Mouse (Mus musculus) stomach, embryonic 14.5 days (tissue): ENCODE measurements around the gene Rad51b. TPM values are rescaled to one million over a fixed set of nuclear protein-coding genes. Genes with fewer than 3 reads are reported as not detected.
"Not testable (repeated sequence)": the region's sequence is repeated elsewhere in the genome, so short reads cannot be mapped to it uniquely, and the experiment has no call there.

Experiments used
- ATAC-seq: fragments of 200-750 bp; cut with Nextera tagmentation; 2 replicates; pipeline ENCODE4 v1.8.0; 2017; ENCODE audit warnings: low read depth, moderate TSS enrichment; ENCODE audit not compliant: insufficient number of reproducible peaks, insufficient read depth, low FRiP score
- H3K27ac ChIP-seq: fragments of 300-500 bp; sonication (generic); 2 replicates; pipeline ENCODE4 v1.5.1; 2014; ENCODE audit warnings: mild to moderate bottlenecking, low read length, moderate library complexity, mixed read lengths
- H3K27me3 ChIP-seq: fragments of 300-500 bp; sonication (generic); 2 replicates; pipeline ENCODE4 v1.6.1; 2014; ENCODE audit warnings: low read length, control low read depth, mixed read lengths; ENCODE audit not compliant: control insufficient read depth, insufficient read depth
- H3K36me3 ChIP-seq: fragments of 300-500 bp; sonication (generic); 2 replicates; pipeline ENCODE4 v1.6.1; 2014; ENCODE audit warnings: mild to moderate bottlenecking, control low read depth, low read length, moderate library complexity, mixed read lengths; ENCODE audit not compliant: control insufficient read depth, insufficient read depth
- H3K4me1 ChIP-seq: fragments of 300-500 bp; sonication (generic); 2 replicates; pipeline ENCODE4 v1.6.1; 2014; ENCODE audit warnings: low read length, control low read depth, mixed read lengths; ENCODE audit not compliant: control insufficient read depth, insufficient read depth
- H3K4me2 ChIP-seq: fragments of 300-500 bp; sonication (generic); replicated peaks from 2 replicates; pipeline ENCODE4 v1.6.1; 2014; ENCODE audit warnings: low read depth, low read length, control low read depth
- H3K4me3 ChIP-seq: fragments of 300-500 bp; sonication (generic); 2 replicates; pipeline ENCODE4 v1.5.1; 2014; ENCODE audit warnings: low read depth, low read length, control low read depth
- H3K9ac ChIP-seq: fragments of 300-500 bp; sonication (generic); replicated peaks from 2 replicates; pipeline ENCODE4 v1.6.1; 2014; ENCODE audit warnings: low read depth, mild to moderate bottlenecking, control low read depth, low read length, moderate library complexity, mixed read lengths
- H3K9me3 ChIP-seq: fragments of 300-500 bp; sonication (generic); 2 replicates; pipeline ENCODE4 v1.6.1; 2016; ENCODE audit warnings: low read depth, low read length, control low read depth; ENCODE audit not compliant: control insufficient read depth
- WGBS: fragments of 180-500 bp; shearing (Covaris S2); extraction: QIAGEN DNeasy Blood & Tissue Kit; methylation state at CpG from one replicate; pipeline ENCODE4 v1.1.7; 2014; 5-methylcytosine and 5-hydroxymethylcytosine counted together
- polyA plus RNA-seq: library from polyadenylated mRNA; unstranded; fragments of >200 nt; fragmentation: Nextera tagmentation; extraction: Ambion mirVana; gene quantifications from 2 replicates; pipeline ENCODE4 v1.2.1, GENCODE M21; 2014

Rad51b gene
- polyA plus RNA-seq, 1 experiment from 2014 or later = 8.4 TPM

GRCm38 (mm10) chr12:79317339-79317738 lies 20.3 kb downstream of the Rad51b start:
- H3K36me3 ChIP-seq = no peaks in the 10 kb centered on the region
- no peaks in the 10 kb centered on the region for H3K9me3 ChIP-seq
- no peak overlapping the region for H3K4me2 ChIP-seq
- H3K4me1 ChIP-seq = peaks cover 7% of the 10 kb centered on the region
- H3K9ac ChIP-seq = no peak overlapping the region
- WGBS = 22% methylated on average over 5 of the region's 5 CpGs
- no peak overlapping the region for H3K4me3 ChIP-seq
- H3K27ac ChIP-seq = no peak overlapping the region
- no peaks in the 10 kb centered on the region for H3K27me3 ChIP-seq
- 0 out of 2 replicates have a peak, but pooled peaks have one; percentile 42 for ATAC-seq

DNA sequence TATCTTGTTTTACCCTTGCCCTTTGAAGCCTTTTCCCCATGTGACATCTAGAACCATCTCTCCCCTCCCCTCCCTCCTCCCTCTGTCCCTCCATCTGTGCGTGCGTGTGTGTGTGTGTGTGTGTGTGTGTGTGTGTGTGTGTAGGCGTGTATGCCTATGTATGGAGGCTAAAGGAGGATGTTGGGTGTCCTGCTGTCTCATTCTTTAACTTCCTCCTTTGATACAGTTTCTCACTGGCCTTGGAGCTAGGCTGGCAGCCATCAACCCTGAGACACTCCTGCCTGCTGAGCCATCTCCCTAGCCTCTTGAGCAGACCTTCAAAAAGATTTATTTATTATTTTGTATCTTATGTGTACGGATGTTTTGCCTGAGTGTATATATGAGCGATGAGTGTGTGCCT lies 23.8 kb downstream of the Rad51b start:
- Histone ChIP-seq H3K9ac (no peak overlapping the region), H3K36me3 (no peaks in the 10 kb centered on the region), H3K27ac (no peak overlapping the region), H3K27me3 (no peaks in the 10 kb centered on the region), H3K4me1 (peaks cover 7% of the 10 kb centered on the region), H3K4me3 (no peak overlapping the region), H3K9me3 (no peaks in the 10 kb centered on the region), H3K4me2 (no peak overlapping the region)
- WGBS = 80% methylated on average over 5 of the region's 5 CpGs
- ATAC-seq = no peak

- not testable (repeated sequence) for ATAC-seq, H3K36me3 ChIP-seq, H3K4me3 ChIP-seq, H3K27ac ChIP-seq, H3K9me3 ChIP-seq, H3K4me2 ChIP-seq, H3K9ac ChIP-seq, H3K27me3 ChIP-seq
- WGBS = 63% methylated on average over 2 of the region's 2 CpGs
- peaks cover 10% of the 10 kb centered on the region; the same call in 1 of the 2 replicates for H3K4me1 ChIP-seq
Observed at GRCm38 (mm10) chr12:79322539-79322938, 25.5 kb downstream of the Rad51b start.

DNA sequence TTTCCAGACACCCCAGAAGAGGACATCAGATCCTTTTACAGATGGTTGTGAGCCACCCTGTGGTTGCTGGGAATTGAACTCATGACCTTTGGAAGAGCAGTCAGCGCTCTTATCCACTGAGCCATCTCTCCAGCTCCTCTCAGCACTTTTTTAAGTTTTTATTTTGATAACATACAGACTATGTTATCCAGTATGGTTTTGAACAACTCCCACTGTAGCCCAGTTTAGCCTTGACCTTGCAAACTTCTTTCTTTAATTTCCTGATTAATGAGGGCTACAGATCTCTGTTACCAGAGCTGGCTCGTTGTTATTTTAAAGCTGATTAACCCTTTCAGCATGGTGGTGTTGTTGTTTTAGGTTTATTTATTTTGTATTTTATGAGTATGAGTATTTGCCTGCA lies 29.2 kb downstream of the Rad51b start:
- H3K4me3 ChIP-seq = no peak overlapping the region
- H3K4me2 ChIP-seq = no peak overlapping the region
- peaks cover 13% of the 10 kb centered on the region for H3K4me1 ChIP-seq
- no peaks in the 10 kb centered on the region for H3K36me3 ChIP-seq
- H3K9me3 ChIP-seq = no peaks in the 10 kb centered on the region
- H3K27me3 ChIP-seq = no peaks in the 10 kb centered on the region
- 30% methylated on average over 2 of the region's 2 CpGs for WGBS
- H3K9ac ChIP-seq = no peak overlapping the region
- no peak for ATAC-seq
- no peak overlapping the region for H3K27ac ChIP-seq

DNA sequence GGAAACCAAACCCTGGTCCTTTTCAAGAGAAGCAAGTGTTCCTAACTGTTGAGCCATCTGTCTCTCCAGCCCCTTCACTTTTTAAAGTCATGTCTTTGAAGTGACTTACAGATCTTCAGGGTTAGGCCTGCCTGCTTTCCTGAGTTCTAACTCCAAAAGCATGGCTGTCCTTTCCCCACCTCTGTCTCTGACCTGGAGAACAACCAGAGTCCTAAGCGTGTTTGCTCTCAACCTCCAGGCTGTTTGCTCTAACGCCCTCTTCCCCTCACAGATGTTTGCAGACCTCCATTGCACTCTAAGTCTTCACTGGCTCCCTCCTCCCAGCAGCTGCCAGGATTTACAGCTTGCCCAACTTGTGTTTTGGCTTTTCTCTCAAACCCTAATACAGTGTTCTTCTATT lies 29.7 kb downstream of the Rad51b start:
- no peaks in the 10 kb centered on the region for H3K27me3 ChIP-seq
- no peak overlapping the region for H3K4me2 ChIP-seq
- no peak overlapping the region for H3K4me3 ChIP-seq
- 48% methylated on average over 2 of the region's 2 CpGs for WGBS
- no peak for ATAC-seq
- no peaks in the 10 kb centered on the region for H3K9me3 ChIP-seq
- H3K4me1 ChIP-seq = peaks cover 13% of the 10 kb centered on the region
- 0 out of 2 replicates have a peak overlapping the region, but pooled peaks have one; percentile 21 for H3K27ac ChIP-seq
- no peak overlapping the region for H3K9ac ChIP-seq
- H3K36me3 ChIP-seq = no peaks in the 10 kb centered on the region

DNA sequence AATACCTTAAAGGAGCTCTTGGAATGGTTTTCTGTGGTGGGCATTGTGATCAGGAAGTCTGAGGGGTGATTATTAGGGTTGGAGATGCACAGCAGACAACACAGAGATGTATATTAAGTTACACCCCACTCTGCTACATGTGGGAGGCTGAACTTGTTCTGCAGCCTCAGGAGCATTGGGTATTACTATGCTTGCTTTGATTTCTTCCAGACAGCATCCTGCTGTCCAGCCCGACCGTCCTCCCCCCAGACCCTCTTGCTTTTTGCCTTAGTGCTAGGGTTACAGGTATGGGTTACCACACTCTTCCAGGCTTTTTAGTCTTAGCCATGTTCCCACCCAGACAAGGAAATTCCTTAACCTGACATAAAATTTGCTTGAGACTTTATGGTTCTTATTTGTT lies 30.8 kb downstream of the Rad51b start:
- ATAC-seq = no peak
- no peaks in the 10 kb centered on the region for H3K36me3 ChIP-seq
- no peaks in the 10 kb centered on the region for H3K27me3 ChIP-seq
- H3K9me3 ChIP-seq = no peaks in the 10 kb centered on the region
- no peak overlapping the region for H3K27ac ChIP-seq
- H3K4me1 ChIP-seq = peaks cover 13% of the 10 kb centered on the region
- 50% methylated on average over 2 of the region's 2 CpGs for WGBS
- H3K4me3 ChIP-seq = no peak overlapping the region
- no peak overlapping the region for H3K4me2 ChIP-seq
- no peak overlapping the region for H3K9ac ChIP-seq

- no peaks in the 10 kb centered on the region for H3K27me3 ChIP-seq
- H3K9me3 ChIP-seq = peaks cover 12% of the 10 kb centered on the region; the same call in 1 of the 2 replicates
- H3K36me3 ChIP-seq = 0 out of 2 replicates have a peak, but pooled peaks cover 3% of the 10 kb centered on the region
- no peak overlapping the region for H3K4me3 ChIP-seq
- ATAC-seq = no peak
- no peak overlapping the region for H3K27ac ChIP-seq
- H3K4me1 ChIP-seq = peaks cover 13% of the 10 kb centered on the region
- no peak overlapping the region for H3K9ac ChIP-seq
- 68% methylated on average over 2 of the region's 2 CpGs for WGBS
- no peak overlapping the region for H3K4me2 ChIP-seq
Observed at GRCm38 (mm10) chr12:79330571-79330970, 33.5 kb downstream of the Rad51b start.

DNA sequence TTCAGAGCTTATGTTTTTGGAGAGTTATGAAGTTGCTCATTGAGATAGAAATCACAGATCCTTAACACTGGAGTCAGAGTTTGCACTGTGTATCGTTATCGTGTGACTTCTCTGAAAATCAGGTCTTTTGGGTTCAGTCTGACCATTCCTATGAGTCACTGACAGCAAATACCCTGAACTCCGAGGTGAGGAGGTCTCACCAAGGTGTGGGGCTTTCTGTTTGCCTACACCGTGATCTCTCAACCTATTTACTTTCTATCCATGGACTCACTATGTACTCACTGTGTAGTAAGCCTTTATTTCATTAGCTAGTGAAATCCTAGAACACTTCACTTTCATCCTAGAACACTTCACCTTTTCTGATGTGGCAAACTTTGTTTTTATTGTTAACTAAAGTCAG lies 34.6 kb downstream of the Rad51b start:
- WGBS = 61% methylated on average over 4 of the region's 4 CpGs
- H3K27me3 ChIP-seq = no peaks in the 10 kb centered on the region
- no peak overlapping the region for H3K4me3 ChIP-seq
- H3K9ac ChIP-seq = no peak overlapping the region
- H3K4me2 ChIP-seq = no peak overlapping the region
- peaks cover 8% of the 10 kb centered on the region for H3K4me1 ChIP-seq
- no peak overlapping the region for H3K27ac ChIP-seq
- no peak for ATAC-seq
- 0 out of 2 replicates have a peak, but pooled peaks cover 3% of the 10 kb centered on the region for H3K36me3 ChIP-seq
- peaks cover 12% of the 10 kb centered on the region; the same call in 1 of the 2 replicates for H3K9me3 ChIP-seq

GRCm38 (mm10) chr12:79338791-79339190 lies 41.7 kb downstream of the Rad51b start:
- Histone ChIP-seq H3K4me3 (no peak overlapping the region), H3K27me3 (no peaks in the 10 kb centered on the region), H3K9ac (no peak overlapping the region), H3K4me1 (no peaks in the 10 kb centered on the region), H3K27ac (no peak overlapping the region), H3K9me3 (peaks cover 12% of the 10 kb centered on the region; the same call in 1 of the 2 replicates), H3K4me2 (no peak overlapping the region), H3K36me3 (0 out of 2 replicates have a peak, but pooled peaks cover 3% of the 10 kb centered on the region)
- 89% methylated on average over 8 of the region's 8 CpGs for WGBS
- no peak for ATAC-seq
